Mouse (Mus musculus): ENCODE results near the gene Duox1.

- TF ChIP-seq CTCF (IDR thresholded peaks at IDR 0.05; ENCODE audit: borderline replicate concordance, insufficient read depth, low read depth, low read length) (no peak), POLR2A (IDR thresholded peaks at IDR 0.05; ENCODE audit: borderline replicate concordance, insufficient read depth, low read length) (no peak)
Measured at GRCm38 (mm10) chr2:122377751-122378246, 62.3 kb downstream of the Duox1 start.
